Mouse (Mus musculus) gastrocnemius, postnatal 36 days (tissue): Measurements from ENCODE around the gene Sppl3. TPM values are rescaled to one million over a fixed set of nuclear protein-coding genes. Genes with fewer than 3 reads are reported as not detected.

Experiments used
- DNase-seq, 2 experiments: peaks; one replicate each; pipeline ENCODE4 v3.0.0; 2022
- intact Hi-C: fragments of 180-260 bp; cut with DNase I; formaldehyde crosslinking; loops from one replicate; pipeline ENCODE4 v1.15.1; 2025
- long read RNA-seq, 2 experiments: library from polyadenylated mRNA; stranded (forward); transcript quantifications; one replicate each; pipeline ENCODE4 v2.0.0; 2021
- total RNA-seq, 2 experiments: library from RNA; stranded (reverse); gene quantifications; 2 replicates each; pipeline ENCODE4 v1.2.3; 2021

Sppl3 gene
- 10 to 100 TPM; 19.6 to 21.3 TPM for total RNA-seq
- long read RNA-seq, experiment 1, transcript Sppl3-201 (11 exons, 3,204 nt), result major isoform, 19 of 27 reads
- long read RNA-seq, experiment 1, partial matches to known transcripts, result 1 of 27 reads
- long read RNA-seq, experiment 1, other reads (novel, unspliced or antisense), result 7 of 27 reads
- long read RNA-seq, experiment 2, transcript Sppl3-201 (11 exons, 3,204 nt), result major isoform, 41 of 50 reads
- long read RNA-seq, experiment 2, partial matches to known transcripts, result 4 of 50 reads
- long read RNA-seq, experiment 2, other reads (novel, unspliced or antisense), result 5 of 50 reads

- intact Hi-C loops, result no loop called here
- DNase-seq, result peak; percentile 89
Observed at GRCm38 (mm10) chr5:115010577-115011216, at the start of gene Sppl3. TSS of gene Sppl3 (plus strand) at chr5:115011137.

DNA sequence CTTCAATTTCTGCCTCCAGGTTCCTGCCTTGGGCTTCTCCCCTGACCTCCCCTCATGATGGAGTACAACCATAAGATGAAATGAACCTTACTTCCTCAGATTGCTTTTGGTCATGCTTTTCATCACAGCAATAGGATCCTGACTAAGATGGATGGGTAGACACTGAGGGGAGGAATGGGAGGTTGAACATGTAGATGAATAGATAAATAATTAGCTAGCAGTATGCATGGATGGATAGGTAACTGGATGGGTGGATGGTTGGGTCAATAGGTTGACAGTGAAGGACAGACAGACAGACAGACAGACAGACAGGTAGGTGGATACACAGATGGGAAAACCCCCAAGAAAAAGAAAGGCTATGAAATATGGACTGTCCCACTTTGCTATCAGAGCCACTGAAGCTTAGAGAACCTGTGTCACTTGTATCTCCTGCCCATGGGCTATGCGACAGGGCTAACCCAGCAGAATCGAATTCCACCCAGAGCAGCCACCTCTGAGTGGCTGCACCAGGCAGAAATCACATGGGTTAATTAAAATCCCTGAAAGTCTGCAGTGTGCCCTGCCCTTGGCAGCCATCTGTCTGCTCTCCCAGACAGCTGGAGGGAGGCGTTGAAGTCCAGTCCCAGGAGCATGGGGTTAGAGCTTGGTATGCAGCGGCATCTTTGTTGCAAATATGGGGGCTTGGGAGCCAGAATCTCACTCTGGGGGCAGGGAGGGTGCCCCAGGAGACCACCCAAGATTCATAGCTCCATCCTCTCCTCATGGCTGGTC, 49.2 kb upstream of the Sppl3 start:
- intact Hi-C loops, result no loop called here
- no peak for DNase-seq

- DNase-seq, result no peak
- intact Hi-C loops, result no loop called here
Observed at GRCm38 (mm10) chr5:114964315-114964966, 46.5 kb upstream of the Sppl3 start.

DNA sequence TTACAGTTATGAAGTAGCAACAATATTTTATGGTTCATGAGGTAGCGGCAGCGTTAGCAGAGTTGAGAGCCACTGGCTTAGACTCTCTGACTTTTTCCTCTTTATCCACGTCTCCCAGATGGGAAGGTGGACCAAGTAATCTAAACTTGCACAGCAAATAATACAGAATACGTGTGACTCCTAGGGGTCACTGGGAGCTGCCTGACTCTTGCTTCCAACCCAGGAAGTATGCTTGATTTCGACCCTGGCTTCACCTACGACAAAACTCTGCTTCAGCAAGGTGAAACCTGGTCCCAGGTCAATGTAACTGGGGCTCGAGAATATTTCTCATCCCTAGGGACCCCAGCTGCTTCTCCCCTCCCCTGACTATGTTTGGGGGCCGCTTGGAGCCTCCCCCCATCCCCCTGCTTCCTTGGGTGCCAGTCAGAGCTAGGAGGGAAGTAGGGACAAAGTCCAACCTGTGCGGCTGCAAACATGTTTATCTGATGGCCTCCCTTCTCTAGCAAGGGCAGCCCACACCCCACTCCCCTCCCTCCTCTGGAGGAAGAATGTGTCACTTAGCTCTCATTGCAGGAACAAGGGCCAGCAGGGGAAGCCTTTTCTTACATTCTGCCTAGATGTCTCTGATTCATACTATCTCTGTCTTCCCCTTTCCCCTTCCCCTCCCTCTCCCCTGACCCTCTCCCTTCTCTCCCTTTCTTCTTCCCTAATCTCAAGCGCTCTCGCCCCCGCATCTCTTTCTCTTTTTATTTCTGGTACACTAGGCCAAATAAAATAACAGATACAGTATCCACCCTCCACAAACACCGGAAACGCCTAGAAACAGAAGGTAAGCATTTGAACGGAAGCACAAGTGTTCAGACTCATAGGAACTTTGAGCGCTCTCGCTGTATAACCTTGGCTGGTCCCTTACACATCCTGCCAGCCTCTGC, 45.7 kb upstream of the Sppl3 start:
- DNase-seq, result no peak

DNA sequence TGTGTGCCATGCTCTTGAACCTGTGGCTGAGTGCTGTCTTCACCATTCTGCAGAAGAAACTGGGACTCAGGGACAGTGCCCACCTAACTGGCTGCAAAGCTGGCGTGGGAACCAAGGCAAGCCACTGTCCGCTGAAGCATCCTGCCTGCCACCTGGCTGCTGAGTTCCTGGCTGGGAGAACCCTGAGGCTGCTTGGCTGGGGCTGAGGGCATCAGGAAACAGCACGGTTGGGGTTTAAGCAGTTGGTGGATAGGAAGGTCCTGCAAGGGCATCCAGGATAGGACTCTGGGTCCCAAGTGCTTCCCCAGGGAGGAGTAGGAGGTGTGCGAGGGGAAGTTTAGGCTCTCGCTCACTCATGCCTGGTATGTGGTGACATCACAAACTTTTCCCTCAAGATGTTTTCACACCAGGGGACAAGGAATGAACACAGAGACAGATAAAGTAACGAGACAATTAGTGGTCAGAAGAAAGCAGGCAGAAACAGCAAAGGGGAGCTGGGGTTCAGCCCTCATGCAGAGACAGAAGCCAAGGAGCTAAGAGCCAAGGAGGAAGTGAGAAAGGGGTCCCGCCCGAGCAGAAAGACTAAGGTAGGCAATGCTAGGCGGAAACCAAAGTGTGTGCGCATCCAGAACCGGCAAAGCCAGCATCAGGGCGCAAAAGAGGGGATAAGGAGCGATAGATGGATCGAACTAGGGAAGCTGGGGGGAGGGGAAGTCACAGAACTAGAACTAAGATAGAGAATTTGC, 43.2 kb upstream of the Sppl3 start:
- intact Hi-C loops, result no loop called here
- DNase-seq, result no peak

More for the DNA sequence above, 45.7 kb upstream of the Sppl3 start:
- intact Hi-C loops, result no loop called here

DNA sequence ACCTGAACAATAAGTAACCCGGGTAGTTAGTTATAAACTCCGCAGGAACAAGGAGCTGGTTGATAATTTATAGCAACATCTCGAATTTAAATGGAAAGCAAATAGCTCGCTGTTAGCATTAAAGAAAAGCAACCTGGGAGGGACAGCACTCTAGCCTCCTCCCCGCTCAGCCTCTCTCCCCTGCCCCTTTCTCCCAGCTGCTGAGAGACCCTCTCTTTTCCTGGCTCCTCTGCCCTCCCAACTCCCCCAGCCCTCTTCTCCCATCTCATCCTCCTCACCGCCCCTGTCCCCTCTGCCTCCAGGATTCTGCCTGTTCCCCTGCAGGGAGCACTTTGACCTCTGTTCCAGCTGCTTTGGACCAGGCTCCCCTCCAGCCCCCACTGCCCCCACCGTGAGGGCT, 42.3 kb upstream of the Sppl3 start:
- intact Hi-C loops, result no loop called here
- no peak for DNase-seq

DNA sequence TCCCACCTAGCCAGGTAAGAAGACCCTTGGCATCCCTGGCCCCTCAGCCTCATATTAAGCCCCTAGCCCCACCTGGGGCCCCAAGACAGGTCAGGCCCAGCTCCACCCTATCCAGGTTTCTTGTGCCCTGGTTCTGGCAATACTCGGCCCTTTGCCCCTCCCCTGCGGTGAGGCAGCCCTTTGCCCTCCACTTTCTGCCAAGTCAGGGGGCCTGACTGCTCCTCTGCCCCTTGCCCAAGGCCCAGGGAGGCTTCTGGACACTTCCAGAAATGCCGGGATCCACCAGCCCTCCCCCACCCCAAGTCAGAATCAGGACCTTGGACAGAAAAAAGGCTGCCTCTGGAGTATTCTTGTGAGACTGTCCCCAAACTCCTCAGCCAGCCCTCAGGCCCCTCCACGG, 41.9 kb upstream of the Sppl3 start:
- intact Hi-C loops, result no loop called here
- DNase-seq, result no peak

DNA sequence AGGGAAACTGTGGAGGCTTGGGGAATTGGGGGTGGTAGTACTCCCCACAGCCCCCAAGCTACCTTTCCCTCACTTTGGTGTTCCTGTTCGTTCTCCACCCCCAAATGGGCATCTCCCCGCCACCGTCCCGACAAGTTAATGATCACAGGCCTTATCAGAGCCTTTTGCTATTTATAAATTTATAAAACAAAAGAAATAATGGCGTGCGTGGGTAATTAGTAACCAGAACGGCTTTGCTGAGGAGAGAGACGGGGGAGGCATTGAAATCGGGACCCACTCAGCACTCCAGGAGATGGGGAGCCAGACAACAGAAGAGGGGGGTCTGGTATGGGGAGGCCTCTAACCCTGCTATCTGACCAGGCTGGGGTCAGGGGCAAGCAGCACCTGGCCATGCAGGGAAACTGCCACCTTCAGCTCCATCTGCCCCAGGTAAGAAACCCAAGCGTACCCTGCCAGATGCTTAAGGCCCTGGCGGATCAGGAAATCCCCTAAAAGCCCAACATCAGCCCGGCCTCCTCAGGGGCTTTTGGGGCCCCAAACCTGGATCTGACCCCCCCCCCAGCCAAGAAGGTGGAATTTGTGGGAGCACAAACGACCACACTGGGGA, 41.2 kb upstream of the Sppl3 start:
- intact Hi-C loops, result loop anchor here (10.0 kb wide), 1 partner anchor 265 kb away; the partner anchor contains the start of gene Pop5
- DNase-seq, result no peak

DNA sequence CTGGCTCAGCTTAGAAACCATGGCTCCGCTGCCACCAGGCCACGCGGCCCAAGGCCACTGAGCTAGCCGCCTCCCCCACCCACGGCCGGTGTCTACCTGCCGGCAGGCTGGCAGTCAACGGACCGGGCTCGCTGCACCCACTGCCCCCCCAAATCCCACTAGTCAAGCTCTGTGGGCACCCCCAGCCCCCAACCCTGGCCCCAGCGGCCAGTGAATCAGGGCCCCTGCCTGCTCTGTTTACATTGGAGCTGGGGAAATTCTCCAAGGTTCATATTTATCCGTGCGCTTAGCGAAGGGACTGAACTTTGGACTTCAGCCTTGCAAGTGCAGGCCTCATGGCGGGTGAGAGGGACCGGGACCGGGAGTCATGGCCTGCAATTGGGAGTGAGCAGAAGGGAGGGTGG, 40.1 kb upstream of the Sppl3 start, which contains the start of gene Hnf1a:
Hnf1a (minus strand) TSS at position 271 of the 404 bp plus-strand sequence.
- DNase-seq, result no peak
- intact Hi-C loops, result loop anchor here (10.0 kb wide), 1 partner anchor 264 kb away; the partner anchor contains the start of gene Pop5

DNA sequence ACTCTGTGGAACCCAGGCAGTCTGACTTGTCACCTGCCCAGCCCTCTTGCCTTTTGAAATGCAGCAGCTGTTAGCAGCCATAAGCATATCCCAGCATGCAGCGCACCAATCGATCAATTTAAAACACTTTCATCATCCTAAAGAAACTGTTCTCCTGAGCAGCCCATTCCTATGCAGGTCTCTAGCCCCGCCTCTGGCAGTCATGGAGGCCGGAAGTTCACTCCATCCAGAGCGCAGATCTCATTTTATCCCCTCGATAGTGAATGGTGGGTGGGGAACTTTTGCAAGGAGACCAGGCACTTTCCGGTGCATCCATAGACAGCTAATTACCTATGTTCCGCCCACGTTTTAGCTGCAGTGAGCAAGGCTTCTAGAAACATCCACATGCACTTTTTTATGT, 38.7 kb upstream of the Sppl3 start:
- intact Hi-C loops, result loop anchor here (10.0 kb wide), 1 partner anchor 263 kb away; the partner anchor contains the start of gene Pop5
- DNase-seq, result no peak

DNA sequence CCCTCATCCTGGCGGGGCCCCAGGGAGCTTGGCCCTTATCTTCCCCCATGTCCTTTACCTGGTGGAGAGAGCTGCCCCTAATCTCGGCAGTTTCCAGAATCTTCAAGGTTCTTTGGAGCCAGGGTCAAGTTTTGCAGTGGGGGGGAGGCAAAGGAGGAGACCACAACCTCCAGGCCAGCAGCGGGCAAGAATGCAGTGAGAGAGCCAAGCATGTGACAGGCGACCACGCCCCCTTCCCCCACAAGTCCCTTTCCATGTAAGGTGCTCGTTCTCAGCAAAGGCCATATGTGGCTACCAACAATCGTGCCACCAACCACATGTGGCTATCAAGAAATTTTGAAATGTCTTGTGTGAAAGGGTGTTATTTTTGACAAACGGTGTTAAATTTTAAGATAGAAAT, 37.8 kb upstream of the Sppl3 start:
- intact Hi-C loops, result loop anchor here (10.0 kb wide), 1 partner anchor 262 kb away; the partner anchor contains the start of gene Pop5
- no peak for DNase-seq

DNA sequence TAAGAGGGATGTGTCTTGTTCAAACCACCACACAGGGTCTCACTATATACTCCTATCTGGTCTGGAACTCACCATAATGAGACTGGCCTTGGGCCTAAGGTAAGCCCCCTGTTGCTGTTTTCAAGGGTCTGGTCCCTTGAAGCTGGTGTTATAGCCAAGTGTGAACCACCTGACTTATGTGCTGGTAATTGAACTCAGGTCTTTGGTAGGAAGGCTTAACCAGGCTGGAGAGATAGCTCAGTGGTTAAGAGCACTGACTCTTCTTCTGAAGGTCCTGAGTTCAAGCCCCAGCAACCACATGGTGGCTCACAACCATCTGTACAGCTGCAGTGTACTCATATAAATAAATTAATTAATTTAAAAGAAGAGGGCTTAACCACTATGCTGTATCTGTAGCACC, 34.0 kb upstream of the Sppl3 start:
- intact Hi-C loops, result loop anchor here (5.0 to 10.0 kb wide), 2 partner anchors 190 to 258 kb away; partner anchors contain the start of gene Pop5
- no peak for DNase-seq

GRCm38 (mm10) chr5:114978473-114978872, 32.5 kb upstream of the Sppl3 start:
- intact Hi-C loops, result loop anchor here (5.0 to 10.0 kb wide), 2 partner anchors 189 to 256 kb away; partner anchors contain the start of gene Pop5
- DNase-seq, result no peak

DNA sequence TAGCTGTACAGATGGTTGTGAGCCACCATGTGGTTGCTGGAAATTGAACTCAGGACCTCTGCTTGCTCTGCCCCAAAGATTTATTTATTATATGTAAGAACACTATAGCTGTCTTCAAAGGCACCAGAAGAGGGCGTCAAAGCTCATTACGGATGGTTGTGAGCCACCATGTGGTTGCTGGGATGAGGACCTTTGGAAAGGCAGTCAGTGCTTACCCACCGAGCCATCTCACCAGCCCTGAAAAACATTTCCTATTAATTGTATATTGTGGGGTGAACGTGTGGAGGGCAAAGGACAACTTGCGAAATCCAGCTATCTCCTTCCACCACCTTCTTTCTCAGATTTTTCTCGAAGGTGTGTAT, 32.1 kb upstream of the Sppl3 start:
- intact Hi-C loops, result loop anchor here (5.0 to 10.0 kb wide), 2 partner anchors 188 to 256 kb away; partner anchors contain the start of gene Pop5
- DNase-seq, result no peak

DNA sequence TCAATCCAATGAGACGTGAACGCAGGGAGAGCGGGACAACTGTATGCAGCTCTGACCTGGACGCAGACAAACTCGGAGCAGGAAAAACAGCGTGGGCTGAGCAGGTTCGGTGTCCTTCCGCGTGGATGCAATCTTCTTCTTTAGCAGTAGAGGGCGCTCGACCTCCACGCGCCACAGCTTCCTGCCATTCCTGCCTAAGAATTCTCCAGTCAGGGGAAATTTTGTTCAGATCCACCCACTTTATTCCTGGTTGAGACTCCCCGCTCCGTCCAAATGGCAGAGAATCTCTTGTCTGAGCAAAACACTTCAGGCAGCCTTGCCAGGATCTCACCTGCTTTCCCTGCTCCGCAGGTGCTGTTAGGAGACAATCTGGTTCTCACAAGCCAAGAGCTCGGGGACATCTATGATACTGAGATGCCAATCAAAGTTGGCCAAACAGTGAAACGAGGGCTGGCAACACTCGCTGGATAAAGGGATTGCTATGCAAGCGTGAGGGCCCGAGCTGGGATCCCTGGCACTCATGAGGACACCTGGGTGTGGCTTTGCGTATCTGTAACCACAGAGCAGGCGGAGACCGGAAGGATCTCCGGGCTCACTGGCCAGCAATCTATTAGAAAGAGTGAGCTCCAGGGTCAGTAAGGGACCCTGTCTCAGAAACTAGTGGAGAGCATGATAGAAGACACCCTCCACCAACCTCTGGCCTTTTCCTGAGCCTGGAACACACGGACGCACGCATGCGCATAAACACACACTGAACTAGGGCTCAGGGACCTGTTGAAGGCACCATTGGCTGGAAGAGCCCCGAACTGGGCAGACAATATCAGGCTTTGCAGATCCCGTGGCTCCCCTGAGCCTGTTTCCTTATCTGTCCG, 31.5 kb upstream of the Sppl3 start:
- peak; percentile 62 to 70 for DNase-seq
- intact Hi-C loops, result loop anchor here (2.0 to 10.0 kb wide), 3 partner anchors 97 to 255 kb away; partner anchors contain the start of gene Pop5

GRCm38 (mm10) chr5:114980122-114980748, 30.7 kb upstream of the Sppl3 start:
- DNase-seq, result no peak
- intact Hi-C loops, result loop anchor here (2.0 kb wide), 1 partner anchor 97 kb away; no protein-coding TSS in a partner anchor

- intact Hi-C loops, result no loop called here
- no peak for DNase-seq
Observed at GRCm38 (mm10) chr5:114982001-114982400, 28.9 kb upstream of the Sppl3 start.
